Mouse (Mus musculus) gonadal fat pad, adult 2 months (tissue): Measurements from ENCODE around the gene Hist1h2bl. TPM values are rescaled to one million over a fixed set of nuclear protein-coding genes. Genes with fewer than 3 reads are reported as not detected.
"Not testable (repeated sequence)": the region's sequence is repeated elsewhere in the genome, so short reads cannot be mapped to it uniquely, and the experiment has no call there.

ENCODE experiments used
- DNase-seq: peaks from one replicate; pipeline ENCODE4 v3.0.0-alpha.2; 2012; ENCODE audit warnings: low read depth
- polyA plus RNA-seq: library from polyadenylated mRNA; depleted of rRNA; stranded (reverse); fragments of >200 nt; gene quantifications from 2 replicates; pipeline ENCODE4 v1.2.3, GENCODE M21; 2012; rRNA removed

Gene Hist1h2bl
- 1.8 TPM in 1 of 2 replicates, not detected in the other for polyA plus RNA-seq

GRCm38 (mm10) chr13:21715864-21716539 lies at the start of gene Hist1h2bl, which contains the start of gene Hist1h2ai:
Gene Hist1h2bl, minus strand, starts transcription at chr13:21716143.
Gene Hist1h2ai, plus strand, starts transcription at chr13:21716422.
- not testable (repeated sequence) for DNase-seq

DNA sequence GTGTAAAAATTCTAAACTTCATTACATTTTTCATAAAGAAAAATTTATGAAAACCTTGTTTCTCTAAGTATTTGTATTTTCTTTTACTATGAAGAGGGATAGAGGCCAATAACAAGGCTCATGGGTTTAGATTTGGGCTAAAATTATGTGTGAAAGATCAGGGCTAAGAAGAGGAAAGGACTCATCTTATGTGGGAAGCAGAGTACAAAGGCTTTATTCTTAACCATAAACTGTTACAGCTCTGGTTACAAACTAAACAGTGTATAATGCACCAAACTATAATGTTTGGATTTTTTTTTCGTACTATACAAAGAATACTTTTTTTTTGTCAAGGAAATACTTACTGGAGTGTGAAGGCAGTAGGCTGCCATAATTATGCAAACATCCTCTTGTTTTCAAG lies 39.8 kb upstream of the Hist1h2bl start:
- no peak for DNase-seq

DNA sequence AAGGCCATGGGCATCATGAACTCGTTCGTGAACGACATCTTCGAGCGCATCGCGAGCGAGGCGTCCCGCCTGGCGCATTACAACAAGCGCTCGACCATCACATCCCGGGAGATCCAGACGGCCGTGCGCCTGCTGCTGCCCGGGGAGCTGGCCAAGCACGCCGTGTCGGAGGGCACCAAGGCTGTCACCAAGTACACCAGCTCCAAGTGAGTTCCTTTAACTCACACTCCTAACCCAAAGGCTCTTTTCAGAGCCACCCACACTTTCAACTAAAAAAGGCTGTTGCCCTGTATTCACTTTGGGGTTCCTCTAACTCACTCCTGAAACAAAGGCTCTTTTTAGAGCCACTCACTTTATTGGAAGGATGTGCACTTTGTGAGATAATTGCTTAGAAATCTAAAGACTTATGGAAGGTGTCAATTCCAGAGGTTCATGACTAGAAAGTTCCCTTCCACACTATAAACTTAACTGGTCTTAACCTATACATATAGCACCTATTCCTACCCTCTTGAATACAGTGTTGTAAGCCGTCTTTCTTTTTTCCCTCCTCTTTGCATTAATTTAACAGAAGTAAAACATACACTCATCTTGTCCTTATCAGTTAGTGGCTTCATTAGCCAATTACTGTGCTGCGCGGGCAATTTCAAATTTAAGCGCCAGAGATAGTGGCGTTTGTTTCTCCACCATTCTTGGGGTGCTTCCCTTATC lies 38.5 kb upstream of the Hist1h2bl start:
- not testable (repeated sequence) for DNase-seq

- peak; percentile 83 for DNase-seq
Measured at GRCm38 (mm10) chr13:21753524-21754285, 37.8 kb upstream of the Hist1h2bl start, which contains the start of the genes Hist1h2ak and Hist1h2bn. Gene Hist1h2ak, minus strand, starts transcription at chr13:21753827. Gene Hist1h2bn, plus strand, starts transcription at chr13:21754123.

DNA sequence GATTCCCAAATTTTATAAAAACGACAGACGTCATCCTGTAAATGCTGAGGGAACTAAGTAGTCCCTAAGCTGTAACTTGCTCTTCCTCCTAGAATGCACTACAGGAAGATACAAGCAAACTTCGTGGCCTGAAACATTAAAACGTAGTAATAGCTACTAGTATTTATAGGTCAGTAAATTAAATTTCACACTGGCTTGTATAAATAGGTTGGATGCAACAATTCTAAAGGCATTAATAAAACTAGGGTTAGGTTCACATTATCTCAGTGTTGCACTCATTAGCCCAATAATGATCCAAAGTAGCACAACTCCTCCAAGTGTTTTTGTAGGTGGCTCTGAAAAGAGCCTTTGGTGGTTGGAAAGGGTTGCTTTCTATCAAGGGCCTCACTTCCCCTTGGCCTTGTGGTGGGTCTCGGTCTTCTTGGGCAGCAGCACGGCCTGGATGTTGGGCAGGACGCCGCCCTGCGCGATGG lies 37.1 kb upstream of the Hist1h2bl start:
- DNase-seq: no peak

GRCm38 (mm10) chr13:21752356-21752755 lies 36.4 kb upstream of the Hist1h2bl start:
- DNase-seq: no peak

DNA sequence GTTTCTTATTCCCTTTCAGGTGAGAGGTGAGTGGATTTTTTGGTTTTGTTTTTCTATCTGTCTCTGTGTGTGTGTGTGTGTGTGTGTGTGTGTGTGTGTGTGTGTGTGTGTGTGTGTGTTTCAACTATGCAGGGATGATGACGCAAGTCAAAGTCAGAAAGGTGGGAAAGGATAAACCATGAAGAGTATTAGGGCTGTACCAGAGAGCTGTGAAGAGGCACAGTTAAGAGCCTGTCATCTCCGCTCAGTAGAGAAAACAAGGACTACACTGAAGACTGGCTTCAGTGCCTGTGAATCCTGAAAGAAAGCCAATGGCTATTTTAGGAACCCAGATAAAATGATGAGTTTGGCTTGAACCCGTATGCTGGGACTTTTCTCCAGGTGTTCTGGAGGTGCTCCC lies 35.9 kb upstream of the Hist1h2bl start:
- no peak for DNase-seq

DNA sequence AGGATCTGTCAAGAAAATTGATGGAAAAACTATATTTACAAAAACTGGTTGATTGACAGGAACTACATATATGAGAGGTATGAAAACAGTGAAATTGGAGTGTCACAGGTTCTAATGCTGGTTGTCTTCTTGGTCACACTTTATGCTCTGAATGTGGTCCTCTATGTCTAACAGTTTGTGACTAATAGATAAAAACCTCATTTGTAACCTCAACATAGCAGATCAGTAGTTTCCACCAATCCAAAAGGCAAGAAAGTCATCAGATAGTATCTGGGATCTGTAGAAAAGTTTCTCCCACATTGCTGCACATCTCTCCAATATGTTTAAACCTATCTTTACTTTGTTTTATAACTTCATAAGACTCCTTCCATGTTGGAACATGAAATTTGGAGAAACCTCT lies 35.5 kb upstream of the Hist1h2bl start:
- DNase-seq: no peak

- DNase-seq: not testable (repeated sequence)
Measured at GRCm38 (mm10) chr13:21750159-21751017, 34.4 kb upstream of the Hist1h2bl start, which contains the start of gene Hist1h4k. Gene Hist1h4k, minus strand, starts transcription at chr13:21750505.

GRCm38 (mm10) chr13:21749387-21750158 lies 33.6 kb upstream of the Hist1h2bl start:
- no peak for DNase-seq

- DNase-seq: no peak
Measured at GRCm38 (mm10) chr13:21745006-21745405, 29.1 kb upstream of the Hist1h2bl start.

GRCm38 (mm10) chr13:21734906-21735767 lies 19.2 kb upstream of the Hist1h2bl start, which contains the start of gene Hist1h4j:
Gene Hist1h4j, plus strand, starts transcription at chr13:21735064.
- not testable (repeated sequence) for DNase-seq

DNA sequence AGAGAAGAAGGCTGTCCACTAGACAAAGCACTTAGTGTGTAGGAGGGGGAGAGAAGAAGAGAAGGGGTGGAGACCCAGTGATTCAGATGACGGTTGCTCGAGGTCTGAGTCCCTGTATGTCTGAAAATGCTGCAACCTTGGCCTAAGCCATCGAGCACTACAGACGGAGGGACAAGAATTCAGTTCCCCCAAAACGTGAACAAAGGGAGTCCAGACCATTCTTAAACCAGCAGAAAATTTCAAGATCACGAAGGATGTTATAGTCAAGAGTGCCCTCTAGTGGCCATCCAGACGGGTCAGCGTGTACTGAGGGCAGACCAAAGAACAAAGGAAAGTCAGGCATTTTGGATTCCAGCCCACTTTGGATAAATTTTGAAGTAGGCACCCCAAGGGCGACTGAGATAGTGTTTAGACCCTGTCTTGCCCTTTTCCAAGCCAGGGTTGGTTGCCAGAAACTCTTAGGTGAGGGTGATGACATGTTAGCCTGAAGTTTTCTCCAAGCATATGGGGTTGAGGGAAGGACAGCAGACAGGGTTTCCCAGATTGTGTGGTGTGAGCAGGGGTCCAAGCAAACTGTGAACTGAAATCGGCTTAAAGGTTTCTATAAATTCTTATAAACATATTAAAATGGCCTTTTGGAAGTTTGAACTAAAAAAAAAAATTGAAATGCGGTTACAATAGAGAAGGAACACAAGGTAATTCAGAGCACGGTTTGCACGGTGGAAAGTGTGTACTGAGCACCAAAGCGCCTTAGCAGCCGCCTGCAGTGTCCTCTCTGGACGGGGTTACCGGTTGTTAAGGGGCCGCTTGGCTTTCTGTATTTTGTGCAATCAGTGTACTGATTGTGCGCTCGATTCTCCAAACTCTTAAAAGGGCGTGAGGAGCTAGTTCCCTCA lies 18.3 kb upstream of the Hist1h2bl start:
- no peak for DNase-seq

- no peak for DNase-seq
Measured at GRCm38 (mm10) chr13:21733466-21733865, 17.5 kb upstream of the Hist1h2bl start.

DNA sequence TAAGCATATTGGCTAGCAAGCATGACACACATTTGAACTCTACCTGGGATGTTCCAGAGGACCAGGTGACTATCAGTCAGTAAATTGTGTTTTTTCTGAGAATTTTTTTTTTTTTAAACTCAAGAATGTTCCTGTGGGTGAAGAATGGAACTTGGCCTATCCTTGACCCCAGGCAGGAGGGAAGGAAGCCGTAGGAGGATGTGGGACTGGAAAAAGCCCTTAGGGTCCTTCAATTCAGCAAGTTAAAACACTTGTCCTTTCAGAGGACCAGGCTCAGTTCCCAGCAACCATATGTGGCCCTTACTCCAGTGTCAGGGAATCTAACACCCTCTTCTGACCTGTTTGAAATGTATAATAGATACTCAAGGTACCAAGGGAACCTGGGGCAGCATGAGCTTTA lies 13.6 kb upstream of the Hist1h2bl start:
- no peak for DNase-seq

DNA sequence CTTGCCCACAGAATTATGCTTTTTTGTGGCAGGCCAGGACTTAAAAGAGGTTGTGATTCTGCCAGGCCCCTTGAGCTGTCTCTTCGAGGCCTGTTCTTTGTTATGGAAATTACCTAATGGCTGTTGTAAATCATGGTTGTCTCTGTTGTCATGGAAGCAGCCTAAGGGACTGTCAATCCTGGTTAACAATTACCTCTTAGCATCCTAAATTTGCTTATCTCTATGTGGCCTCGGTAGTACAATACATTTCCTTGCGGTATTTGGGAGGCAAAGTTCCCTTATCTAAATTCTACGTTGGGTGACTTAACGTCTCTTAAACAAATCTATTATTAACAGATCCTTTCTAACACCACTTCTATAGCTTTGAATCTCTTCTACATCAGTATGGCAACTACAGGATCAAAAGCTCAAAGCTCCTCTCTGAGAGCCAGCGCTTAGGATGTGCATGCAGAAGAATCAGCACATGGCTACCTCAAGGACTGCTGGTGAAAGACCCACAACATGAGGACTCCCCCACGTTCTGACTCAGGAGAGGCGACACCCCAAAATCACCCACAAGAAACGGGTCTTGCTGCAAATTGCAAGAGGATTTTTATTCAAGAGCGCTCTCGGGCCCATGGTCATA lies 12.1 kb upstream of the Hist1h2bl start:
- no peak for DNase-seq

DNA sequence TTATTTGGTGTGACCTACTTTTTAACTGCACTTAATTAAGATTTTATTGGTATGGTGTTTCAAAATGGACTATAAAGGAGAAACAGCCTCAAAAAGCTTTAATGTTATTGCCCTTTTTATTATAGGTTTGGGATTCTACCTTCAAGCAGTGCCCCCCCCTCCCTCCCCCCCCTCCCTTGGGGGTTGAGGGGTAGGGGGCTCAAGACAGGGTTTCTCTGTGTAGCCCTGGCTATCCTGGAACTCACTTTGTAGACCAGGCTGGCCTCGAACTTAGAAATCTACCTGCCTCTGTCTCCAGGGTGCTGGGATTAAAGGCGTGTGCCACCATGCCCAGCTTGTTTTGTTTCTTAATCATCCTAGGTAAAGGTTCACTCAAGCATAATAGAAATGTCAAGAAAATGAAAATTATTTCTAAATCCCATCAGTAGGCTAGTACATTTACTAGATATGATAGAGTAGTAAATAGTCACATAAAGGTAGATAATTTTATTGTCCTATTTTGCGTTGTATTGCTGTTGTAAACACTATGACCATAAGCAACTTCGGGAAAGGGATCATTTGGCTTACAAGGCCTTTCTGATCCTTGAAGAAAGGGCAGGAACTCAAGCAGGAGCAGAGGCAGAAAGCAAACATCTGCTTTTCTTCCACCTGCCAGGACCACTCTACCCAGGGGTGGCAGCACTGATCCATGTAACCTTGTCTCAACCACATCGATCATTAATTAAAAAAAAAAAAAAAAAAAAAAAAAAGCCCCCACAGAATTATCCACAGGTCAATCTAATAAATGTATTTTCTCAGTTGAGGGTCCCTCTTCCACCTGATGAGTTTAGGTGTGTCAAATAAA lies 7.3 kb upstream of the Hist1h2bl start:
- no peak for DNase-seq
